Mouse (Mus musculus) stomach, embryonic 16.5 days (tissue): ENCODE results near the gene Fam53a. TPM values are rescaled to one million over a fixed set of nuclear protein-coding genes. Genes with fewer than 3 reads are reported as not detected.

ENCODE experiments used
- ATAC-seq: fragments of 200-750 bp; cut with Nextera tagmentation; 2 replicates; pipeline ENCODE4 v1.8.0; 2017; ENCODE audit warnings: moderate number of reproducible peaks, moderate TSS enrichment; ENCODE audit not compliant: insufficient read depth, low FRiP score
- H3K27ac ChIP-seq: fragments of 300-500 bp; sonication (generic); 2 replicates; pipeline ENCODE4 v1.5.1; 2014; ENCODE audit warnings: low read length
- H3K27me3 ChIP-seq: fragments of 300-500 bp; sonication (generic); 2 replicates; pipeline ENCODE4 v1.6.1; 2014; ENCODE audit warnings: low read length, control low read depth, mixed read lengths; ENCODE audit not compliant: control insufficient read depth, insufficient read depth
- H3K36me3 ChIP-seq: fragments of 300-500 bp; sonication (generic); 2 replicates; pipeline ENCODE4 v1.6.1; 2014; ENCODE audit warnings: low read length; ENCODE audit not compliant: control insufficient read depth, insufficient read depth
- H3K4me1 ChIP-seq: fragments of 300-500 bp; sonication (generic); 2 replicates; pipeline ENCODE4 v1.6.1; 2014; ENCODE audit warnings: low read length, control low read depth, mixed read lengths; ENCODE audit not compliant: control insufficient read depth, insufficient read depth
- H3K4me2 ChIP-seq: fragments of 300-500 bp; sonication (generic); 2 replicates; pipeline ENCODE4 v1.6.1; 2014; ENCODE audit warnings: low read depth, low read length, mixed read lengths
- H3K4me3 ChIP-seq: fragments of 300-500 bp; sonication (generic); replicated peaks from 2 replicates; pipeline ENCODE4 v1.5.1; 2014; ENCODE audit warnings: mild to moderate bottlenecking, low read length
- H3K9ac ChIP-seq: fragments of 300-500 bp; sonication (generic); 2 replicates; pipeline ENCODE4 v1.6.1; 2014; ENCODE audit warnings: low read length
- H3K9me3 ChIP-seq: fragments of 300-500 bp; sonication (generic); replicated peaks from 2 replicates; pipeline ENCODE4 v1.6.1; 2016; ENCODE audit warnings: low read length, control low read depth; ENCODE audit not compliant: control insufficient read depth
- WGBS: fragments of 180-500 bp; shearing (Covaris S2); extraction: QIAGEN DNeasy Blood & Tissue Kit; methylation state at CpG from one replicate; pipeline ENCODE4 v1.1.7; 2014; 5-methylcytosine and 5-hydroxymethylcytosine counted together
- polyA plus RNA-seq: library from polyadenylated mRNA; unstranded; fragments of >200 nt; fragmentation: Nextera tagmentation; extraction: Ambion mirVana; gene quantifications from 2 replicates; pipeline ENCODE4 v1.2.1, GENCODE M21; 2015

Fam53a gene
- polyA plus RNA-seq, 1 experiment from 2014 or later = 50.3 TPM

- H3K9me3 ChIP-seq = no peaks in the 10 kb centered on the region
Measured at GRCm38 (mm10) chr5:33588066-33588465, 41.4 kb downstream of the Fam53a start.

GRCm38 (mm10) chr5:33587498-33588058, 41.9 kb downstream of the Fam53a start:
- Histone ChIP-seq H3K36me3 (no peaks in the 10 kb centered on the region), H3K4me2 (no peak overlapping the region), H3K9me3 (no peaks in the 10 kb centered on the region), H3K27ac (no peak overlapping the region), H3K4me3 (no peak overlapping the region), H3K4me1 (no peaks in the 10 kb centered on the region), H3K9ac (no peak overlapping the region), H3K27me3 (no peaks in the 10 kb centered on the region)
- no peak for ATAC-seq
- WGBS = 68% methylated on average over 18 of the region's 18 CpGs

More at GRCm38 (mm10) chr5:33588066-33588465, 41.4 kb downstream of the Fam53a start:
- Histone ChIP-seq H3K36me3 (no peaks in the 10 kb centered on the region), H3K27ac (no peak overlapping the region), H3K4me3 (no peak overlapping the region), H3K27me3 (no peaks in the 10 kb centered on the region), H3K4me1 (no peaks in the 10 kb centered on the region), H3K4me2 (no peak overlapping the region), H3K9ac (no peak overlapping the region)
- no peak for ATAC-seq
- 58% methylated on average over 3 of the region's 3 CpGs for WGBS

GRCm38 (mm10) chr5:33580336-33580735, 49.1 kb downstream of the Fam53a start:
- H3K9me3 ChIP-seq = no peaks in the 10 kb centered on the region
- WGBS = 55% methylated on average over 1 of the region's 1 CpGs
- H3K27me3 ChIP-seq = no peaks in the 10 kb centered on the region
- no peak overlapping the region for H3K4me2 ChIP-seq
- H3K9ac ChIP-seq = no peak overlapping the region
- H3K4me3 ChIP-seq = no peak overlapping the region
- H3K27ac ChIP-seq = no peak overlapping the region
- ATAC-seq = no peak
- H3K36me3 ChIP-seq = no peaks in the 10 kb centered on the region
- H3K4me1 ChIP-seq = no peaks in the 10 kb centered on the region

GRCm38 (mm10) chr5:33574207-33574606, 55.2 kb downstream of the Fam53a start:
- H3K9me3 ChIP-seq = no peaks in the 10 kb centered on the region
- H3K27ac ChIP-seq = no peak overlapping the region
- H3K4me2 ChIP-seq = no peak overlapping the region
- no peak overlapping the region for H3K9ac ChIP-seq
- no peaks in the 10 kb centered on the region for H3K4me1 ChIP-seq
- H3K36me3 ChIP-seq = no peaks in the 10 kb centered on the region
- WGBS = 70% methylated on average over 4 of the region's 4 CpGs
- ATAC-seq = no peak
- no peak overlapping the region for H3K4me3 ChIP-seq
- no peaks in the 10 kb centered on the region for H3K27me3 ChIP-seq

- Histone ChIP-seq H3K4me1 (no peaks in the 10 kb centered on the region), H3K27ac (no peak overlapping the region), H3K4me2 (no peak overlapping the region), H3K36me3 (no peaks in the 10 kb centered on the region), H3K4me3 (no peak overlapping the region), H3K9ac (no peak overlapping the region), H3K9me3 (no peaks in the 10 kb centered on the region), H3K27me3 (no peaks in the 10 kb centered on the region)
- ATAC-seq = no peak
- 81% methylated on average over 4 of the region's 4 CpGs for WGBS
Measured at GRCm38 (mm10) chr5:33565886-33566285, 63.5 kb downstream of the Fam53a start.

- no peaks in the 10 kb centered on the region for H3K27me3 ChIP-seq
- no peak for ATAC-seq
Measured at GRCm38 (mm10) chr5:33556277-33556995, 73.0 kb downstream of the Fam53a start.

More at GRCm38 (mm10) chr5:33556277-33556995, 73.0 kb downstream of the Fam53a start:
- H3K36me3 ChIP-seq = no peaks in the 10 kb centered on the region
- 43% methylated on average over 14 of the region's 14 CpGs for WGBS
- no peak overlapping the region for H3K27ac ChIP-seq
- no peaks in the 10 kb centered on the region for H3K9me3 ChIP-seq
- H3K4me1 ChIP-seq = no peaks in the 10 kb centered on the region
- no peak overlapping the region for H3K4me2 ChIP-seq
- no peak overlapping the region for H3K4me3 ChIP-seq
- no peak overlapping the region for H3K9ac ChIP-seq

Other genes with a start within 250 kb of the Fam53a start
- not detected in 2 replicates for gene Nkx1-1, start 195.7 kb downstream of the Fam53a start, polyA plus RNA-seq
- 0.27 and 0.51 TPM in 2 replicates for gene Gm9903, start 290 bp upstream of the Fam53a start, polyA plus RNA-seq
- 174 and 190 TPM in 2 replicates for gene Slbp, start 22.9 kb upstream of the Fam53a start, polyA plus RNA-seq
- 137 and 145 TPM in 2 replicates for gene Tacc3, start 28.5 kb upstream of the Fam53a start, polyA plus RNA-seq
- 34.0 and 40.6 TPM in 2 replicates for gene Tmem129, start 28.8 kb upstream of the Fam53a start, polyA plus RNA-seq
- 31.0 and 40.1 TPM in 2 replicates for gene Fgfr3, start 92.0 kb upstream of the Fam53a start, polyA plus RNA-seq
- 35.3 and 39.3 TPM in 2 replicates for gene Letm1, start 153.2 kb upstream of the Fam53a start, polyA plus RNA-seq
- gene Nsd2, start 191.1 kb upstream of the Fam53a start, polyA plus RNA-seq = 28.3 and 29.9 TPM in 2 replicates